ENCODE assay signal across 32 mouse cellular contexts in the genomic region with DNA sequence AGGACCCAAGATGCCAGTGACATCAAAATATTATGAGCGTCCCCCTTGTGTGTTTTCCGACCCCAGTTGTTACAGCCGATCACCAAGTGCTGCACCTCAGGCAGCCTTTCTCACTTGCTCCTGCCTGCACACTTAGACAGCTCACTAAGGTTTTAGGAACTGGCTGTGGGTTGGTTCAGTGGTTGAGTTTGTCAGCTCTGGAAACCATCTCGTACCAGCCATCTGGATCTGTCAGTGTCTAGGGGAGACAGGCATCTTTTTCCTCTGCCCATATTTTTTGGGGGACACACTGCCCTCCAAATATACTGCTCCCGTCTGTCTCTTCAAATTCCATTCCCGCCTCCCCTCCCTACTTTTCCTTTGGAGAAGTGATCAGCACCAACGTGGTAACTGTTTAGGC.
"Had no signal": no experiment of that assay in that cellular context is flagged by ENCODE, and none has a peak within 500 bp of the region (broad histone marks: within the 10 kb centered on the region; RNA-seq: fewer than 3 reads in every experiment).

No protein-coding gene starts in this region.

- H3K4me2 ChIP-seq: limb, embryonic 12.5 days; limb, embryonic 13.5 days; limb, embryonic 15.5 days; liver, embryonic 11.5 days; liver, embryonic 12.5 days; liver, embryonic 13.5 days; liver, embryonic 15.5 days; lung, embryonic 14.5 days; lung, embryonic 15.5 days; midbrain, embryonic 11.5 days; midbrain, embryonic 12.5 days; midbrain, embryonic 13.5 days; midbrain, embryonic 15.5 days; neural tube, embryonic 12.5 days; neural tube, embryonic 13.5 days had no signal

- H3K27me3 ChIP-seq: limb, embryonic 12.5 days; limb, embryonic 13.5 days; limb, embryonic 15.5 days; liver, embryonic 12.5 days; liver, embryonic 13.5 days; liver, embryonic 15.5 days; lung, embryonic 15.5 days; megakaryocyte, embryonic 14.5 days; midbrain, embryonic 12.5 days; midbrain, embryonic 13.5 days; midbrain, embryonic 15.5 days; neural tube, embryonic 12.5 days; neural tube, embryonic 13.5 days had no signal

- DNase-seq: left cerebral cortex, postnatal 4 days; liver; liver, embryonic 13.5 days; lung, adult 18-20 months; lung, adult 2 months; lung, embryonic 14.5 days; lung, postnatal 10 days; lung, postnatal 14 days; lung, postnatal 36 days; lung, postnatal 4 days; midbrain, embryonic 14.5 days had no signal

- H3K27ac ChIP-seq: limb, embryonic 10.5 days; limb, embryonic 12.5 days; limb, embryonic 13.5 days; limb, embryonic 15.5 days; liver, embryonic 12.5 days; liver, embryonic 13.5 days; liver, embryonic 14.5 days; liver, embryonic 15.5 days; lung, embryonic 15.5 days; macrophage; midbrain, embryonic 10.5 days; midbrain, embryonic 12.5 days; midbrain, embryonic 13.5 days; midbrain, embryonic 15.5 days; neural tube, embryonic 12.5 days; neural tube, embryonic 13.5 days had no signal

- H3K4me3 ChIP-seq: limb, embryonic 10.5 days; limb, embryonic 12.5 days; limb, embryonic 13.5 days; limb, embryonic 15.5 days; liver, embryonic 12.5 days; liver, embryonic 13.5 days; liver, embryonic 15.5 days; lung, embryonic 15.5 days; megakaryocyte, embryonic 14.5 days; midbrain, embryonic 10.5 days; midbrain, embryonic 12.5 days; midbrain, embryonic 13.5 days; midbrain, embryonic 15.5 days; myocyte; neural tube, embryonic 12.5 days; neural tube, embryonic 13.5 days had no signal

- H3K9ac ChIP-seq: limb, embryonic 12.5 days; limb, embryonic 13.5 days; limb, embryonic 15.5 days; liver, embryonic 12.5 days; liver, embryonic 13.5 days; liver, embryonic 14.5 days; liver, embryonic 15.5 days; lung, embryonic 14.5 days; lung, embryonic 15.5 days; midbrain, embryonic 12.5 days; midbrain, embryonic 13.5 days; midbrain, embryonic 15.5 days; neural tube, embryonic 12.5 days; neural tube, embryonic 13.5 days had no signal

- H3K36me3 ChIP-seq: limb, embryonic 10.5 days; limb, embryonic 12.5 days; limb, embryonic 13.5 days; limb, embryonic 15.5 days; liver, embryonic 12.5 days; liver, embryonic 13.5 days; liver, embryonic 15.5 days; lung, embryonic 15.5 days; midbrain, embryonic 10.5 days; midbrain, embryonic 12.5 days; midbrain, embryonic 13.5 days; midbrain, embryonic 15.5 days; neural tube, embryonic 12.5 days; neural tube, embryonic 13.5 days had no signal

- ATAC-seq: liver, embryonic 12.5 days; lung, postnatal 0 days; midbrain, embryonic 13.5 days; midbrain, embryonic 15.5 days; midbrain, embryonic 16.5 days had no signal

- H3K9me3 ChIP-seq: limb, embryonic 10.5 days; limb, embryonic 12.5 days; limb, embryonic 13.5 days; limb, embryonic 15.5 days; liver, embryonic 12.5 days; liver, embryonic 13.5 days; liver, embryonic 15.5 days; lung, embryonic 15.5 days; midbrain, embryonic 10.5 days; midbrain, embryonic 12.5 days; midbrain, embryonic 13.5 days; midbrain, embryonic 15.5 days; neural tube, embryonic 12.5 days; neural tube, embryonic 13.5 days had no signal

- H3K4me1 ChIP-seq: limb, embryonic 10.5 days; limb, embryonic 12.5 days; limb, embryonic 13.5 days; limb, embryonic 15.5 days; liver, embryonic 12.5 days; liver, embryonic 13.5 days; liver, embryonic 15.5 days; lung, embryonic 15.5 days; megakaryocyte, embryonic 14.5 days; midbrain, embryonic 10.5 days; midbrain, embryonic 12.5 days; midbrain, embryonic 13.5 days; midbrain, embryonic 15.5 days; neural tube, embryonic 12.5 days; neural tube, embryonic 13.5 days had no signal
